In genomic region chr9:67046881-67047605, GRCm38 (mm10) we compare ENCODE assay signal across 8 mouse cellular contexts. TPM values are rescaled to one million over a fixed set of nuclear protein-coding genes. Genes with fewer than 3 reads are reported as not detected.
DNase-seq lines count a peak whose midpoint lies in the region; ATAC-seq and TF ChIP-seq lines count a peak whose summit lies in the region.

No protein-coding gene starts in this region.

- peak overlapping the region; percentile 75 for H3K4me2 ChIP-seq in heart, embryonic 15.5 days
- H3K4me2 ChIP-seq in liver, embryonic 11.5 days = peak overlapping the region; percentile 80

- peak overlapping the region; percentile 85 for H3K9ac ChIP-seq in heart, embryonic 15.5 days
- H3K9ac ChIP-seq in liver, embryonic 11.5 days (ENCODE audit: low read depth, low read length) = peak overlapping the region; percentile 74

- peak; percentile 45 for ATAC-seq in heart, embryonic 15.5 days (replicated peaks; ENCODE audit: insufficient number of reproducible peaks, insufficient read depth, low FRiP score, low read depth)
- no peak for ATAC-seq in liver, embryonic 11.5 days (replicated peaks; ENCODE audit: low FRiP score)
- ATAC-seq in granulocyte monocyte progenitor cell, adult 5-6 weeks (replicated peaks; ENCODE audit: poor library complexity, severe bottlenecking) = no peak

- TF ChIP-seq POLR2A in kidney, adult 2 months (IDR thresholded peaks at IDR 0.05; ENCODE audit: low read depth, low read length) = no peak
- TF ChIP-seq POLR2A in small intestine, adult 2 months (IDR thresholded peaks at IDR 0.05; ENCODE audit: low read depth, low read length) = no peak

- H3K27me3 ChIP-seq in kidney, adult 2 months (replicated peaks; ENCODE audit: control insufficient read depth, insufficient read depth, low read length) = no peaks in the 10 kb centered on the region; the same call in 1 of the 2 replicates
- no peaks in the 10 kb centered on the region for H3K27me3 ChIP-seq in heart, embryonic 15.5 days
- H3K27me3 ChIP-seq in liver, embryonic 11.5 days (replicated peaks; ENCODE audit: control insufficient read depth, insufficient read depth, low read length) = peaks cover 46% of the 10 kb centered on the region
- peaks cover 27% of the 10 kb centered on the region for H3K27me3 ChIP-seq in small intestine, adult 2 months (ENCODE audit: control insufficient read depth, insufficient read depth, low read length)

- peak; percentile 38; the same call in 1 of the 2 replicates for TF ChIP-seq CTCF in kidney, adult 2 months (conservative IDR thresholded peaks at IDR 0.05; ENCODE audit: insufficient read depth, insufficient read length, low read depth, low read length)
- peak; percentile 48; the same call in 1 of the 2 replicates for TF ChIP-seq CTCF in small intestine, adult 2 months (IDR thresholded peaks at IDR 0.05; ENCODE audit: extremely low read depth, insufficient read length, insufficient replicate concordance, low read depth, low read length)

- no peak for DNase-seq in kidney, adult 2 months
- DNase-seq in kidney, adult 8-10 months = no peak
- peak; percentile 58 for DNase-seq in brain, adult 2 months (ENCODE audit: low read depth, low spot score)
- DNase-seq in liver, embryonic 11.5 days (ENCODE audit: low spot score) = peak; percentile 42
- no peak for DNase-seq in gastrocnemius, postnatal 4 days (ENCODE audit: low spot score in 2 of 2)

- H3K9me3 ChIP-seq in heart, embryonic 15.5 days (replicated peaks) = no peaks in the 10 kb centered on the region
- H3K9me3 ChIP-seq in liver, embryonic 11.5 days (ENCODE audit: control insufficient read depth, low read length) = no peaks in the 10 kb centered on the region

- H3K4me1 ChIP-seq in kidney, adult 2 months (ENCODE audit: control insufficient read depth, insufficient read depth, low read length) = peaks cover 6% of the 10 kb centered on the region; the same call in 1 of the 2 replicates
- H3K4me1 ChIP-seq in heart, embryonic 15.5 days (replicated peaks) = peaks cover 30% of the 10 kb centered on the region
- peaks cover 33% of the 10 kb centered on the region for H3K4me1 ChIP-seq in liver, embryonic 11.5 days (replicated peaks; ENCODE audit: control insufficient read depth, insufficient read depth, low read length)
- peaks cover 13% of the 10 kb centered on the region for H3K4me1 ChIP-seq in small intestine, adult 2 months (ENCODE audit: control insufficient read depth, insufficient read depth, insufficient read length, low read length)

- 0 out of 2 replicates have a peak overlapping the region, but pooled peaks have one; percentile 5 for H3K27ac ChIP-seq in kidney, adult 2 months (ENCODE audit: insufficient read depth, low read depth, low read length)
- peak overlapping the region; percentile 99 for H3K27ac ChIP-seq in heart, embryonic 15.5 days
- H3K27ac ChIP-seq in liver, embryonic 11.5 days (ENCODE audit: low read depth, low read length) = no peak overlapping the region
- H3K27ac ChIP-seq in small intestine, adult 2 months (ENCODE audit: insufficient read depth, low read depth, low read length) = peak overlapping the region; percentile 42

- peak overlapping the region; percentile 61 for H3K4me3 ChIP-seq in kidney, adult 2 months (ENCODE audit: insufficient read depth, low read depth, low read length)
- peak overlapping the region; percentile 61 for H3K4me3 ChIP-seq in heart, embryonic 15.5 days
- H3K4me3 ChIP-seq in liver, embryonic 11.5 days (ENCODE audit: low read depth, low read length) = peak overlapping the region; percentile 64
- peak overlapping the region; percentile 69 for H3K4me3 ChIP-seq in small intestine, adult 2 months (ENCODE audit: low read depth, low read length)

- 21% methylated on average over 15 of the region's 15 CpGs for WGBS in kidney, adult 2 months
- 6% methylated on average over 15 of the region's 15 CpGs for WGBS in heart, embryonic 15.5 days
- 5% methylated on average over 15 of the region's 15 CpGs for WGBS in liver, embryonic 11.5 days
- WGBS in small intestine, adult 2 months = 27% methylated on average over 15 of the region's 15 CpGs

- H3K36me3 ChIP-seq in kidney, adult 2 months (ENCODE audit: control insufficient read depth, insufficient read depth, low read length) = no peaks in the 10 kb centered on the region
- H3K36me3 ChIP-seq in heart, embryonic 15.5 days = 0 out of 2 replicates have a peak, but pooled peaks cover 4% of the 10 kb centered on the region
- no peaks in the 10 kb centered on the region for H3K36me3 ChIP-seq in liver, embryonic 11.5 days (ENCODE audit: control insufficient read depth, insufficient read depth, low read length)
- H3K36me3 ChIP-seq in small intestine, adult 2 months (ENCODE audit: control insufficient read depth, insufficient read depth, low read length) = no peaks in the 10 kb centered on the region

RNA-seq across cellular contexts. Expression of gene Tpm1, which starts 2.2 kb away (rescaled TPM):
- 57.9 and 110 TPM in 2 replicates for polyA plus RNA-seq in kidney, adult 2 months (2012; rRNA removed)
- polyA plus RNA-seq in heart, embryonic 15.5 days (2015; fragmentation: Nextera tagmentation; extraction: Ambion mirVana) = 3,993 and 5,392 TPM in 2 replicates
- polyA plus RNA-seq in liver, embryonic 11.5 days (2014; fragmentation: Nextera tagmentation; extraction: Ambion mirVana) = 378 and 420 TPM in 2 replicates
- 146 and 242 TPM in 2 replicates for polyA plus RNA-seq in small intestine, adult 2 months (2012; rRNA removed)
- 1,000 to 10,000 TPM; 7,029 to 7,975 TPM for total RNA-seq in gastrocnemius, postnatal 4 days (2021)
- total RNA-seq in granulocyte monocyte progenitor cell, adult 5-6 weeks (2014; fragmentation: Nextera tagmentation) = 25.8 and 42.1 TPM in 2 replicates
- total RNA-seq in granulocyte monocyte progenitor cell, adult 5-6 weeks (2017) = 54.2 and 57.0 TPM in 2 replicates

Comparison
In these comparisons a context has a peak if more than half of its experiments do, and no peak if none do; other contexts are left out.
1. DNase-seq: peak in brain, adult 2 months (single experiment) and liver, embryonic 11.5 days (single experiment); none in kidney, adult 2 months (single experiment), kidney, adult 8-10 months (0 of 2) and gastrocnemius, postnatal 4 days (0 of 2).
2. Peak in every context shown above with its lines, with median percentiles within 50 percentile points of each other: H3K4me3 ChIP-seq.